Mouse (Mus musculus) midbrain, embryonic 16.5 days (tissue): ENCODE measurements around the gene Gsdma. TPM values are rescaled to one million over a fixed set of nuclear protein-coding genes. Genes with fewer than 3 reads are reported as not detected.
"Not testable (repeated sequence)": the region's sequence is repeated elsewhere in the genome, so short reads cannot be mapped to it uniquely, and the experiment has no call there.

Source experiments
- ATAC-seq: fragments of 200-750 bp; cut with Nextera tagmentation; 2 replicates; pipeline ENCODE4 v1.8.0; 2017; ENCODE audit warnings: moderate TSS enrichment
- H3K27ac ChIP-seq: fragments of 300-500 bp; sonication (generic); 2 replicates; pipeline ENCODE4 v1.5.1; 2014; ENCODE audit warnings: mild to moderate bottlenecking, low read length, mixed read lengths
- H3K27me3 ChIP-seq: fragments of 300-500 bp; sonication (generic); 2 replicates; pipeline ENCODE4 v1.6.1; 2014; ENCODE audit warnings: low read depth, low read length, mixed read lengths; ENCODE audit not compliant: control insufficient read depth, insufficient read depth
- H3K36me3 ChIP-seq: fragments of 300-500 bp; sonication (generic); 2 replicates; pipeline ENCODE4 v1.6.1; 2014; ENCODE audit warnings: mild to moderate bottlenecking, low read length, moderate library complexity, mixed read lengths; ENCODE audit not compliant: control insufficient read depth, insufficient read depth
- H3K4me1 ChIP-seq: fragments of 300-500 bp; sonication (generic); 2 replicates; pipeline ENCODE4 v1.6.1; 2014; ENCODE audit warnings: mild to moderate bottlenecking, low read length, mixed read lengths; ENCODE audit not compliant: control insufficient read depth, insufficient read depth
- H3K4me2 ChIP-seq: fragments of 300-500 bp; sonication (generic); 2 replicates; pipeline ENCODE4 v1.6.1; 2014; ENCODE audit warnings: mild to moderate bottlenecking, low read length, mixed read lengths
- H3K4me3 ChIP-seq: fragments of 300-500 bp; sonication (generic); 2 replicates; pipeline ENCODE4 v1.5.1; 2014; ENCODE audit warnings: low read depth, mild to moderate bottlenecking, low read length, moderate library complexity, mixed read lengths
- H3K9ac ChIP-seq: fragments of 300-500 bp; sonication (generic); 2 replicates; pipeline ENCODE4 v1.6.1; 2014; ENCODE audit warnings: low read depth, low read length, mixed read lengths
- H3K9me3 ChIP-seq: fragments of 300-500 bp; sonication (generic); replicated peaks from 2 replicates; pipeline ENCODE4 v1.6.1; 2014; ENCODE audit warnings: mild to moderate bottlenecking, low read length, mixed read lengths; ENCODE audit not compliant: control insufficient read depth, poor library complexity, severe bottlenecking
- WGBS: fragments of 180-500 bp; shearing (Covaris S2); extraction: QIAGEN DNeasy Blood & Tissue Kit; methylation state at CpG from one replicate; pipeline ENCODE4 v1.1.7; 2014; 5-methylcytosine and 5-hydroxymethylcytosine counted together
- polyA plus RNA-seq: library from polyadenylated mRNA; unstranded; fragments of >200 nt; fragmentation: Nextera tagmentation; extraction: Ambion mirVana; gene quantifications from 2 replicates; pipeline ENCODE4 v1.2.1, GENCODE M21; 2015

The Gsdma gene
- not detected in 2 replicates for polyA plus RNA-seq

GRCm38 (mm10) chr11:98664091-98664490 is at the start of gene Gsdma:
TSS of gene Gsdma (plus strand) at chr11:98664351.
- H3K9me3 ChIP-seq, result no peaks in the 10 kb centered on the region
- no peak within 1 kb of the TSS for H3K9ac ChIP-seq
- H3K4me1 ChIP-seq, result peaks cover 4% of the 10 kb centered on the region; the same call in 1 of the 2 replicates
- 29% methylated on average over 4 of the region's 4 CpGs for WGBS
- no peak for ATAC-seq
- no peaks in the 10 kb centered on the region for H3K36me3 ChIP-seq
- H3K4me3 ChIP-seq, result no peak within 1 kb of the TSS
- peaks cover 7% of the 10 kb centered on the region; the same call in 1 of the 2 replicates for H3K27me3 ChIP-seq
- no peak within 1 kb of the TSS for H3K4me2 ChIP-seq
- no peak within 1 kb of the TSS for H3K27ac ChIP-seq

DNA sequence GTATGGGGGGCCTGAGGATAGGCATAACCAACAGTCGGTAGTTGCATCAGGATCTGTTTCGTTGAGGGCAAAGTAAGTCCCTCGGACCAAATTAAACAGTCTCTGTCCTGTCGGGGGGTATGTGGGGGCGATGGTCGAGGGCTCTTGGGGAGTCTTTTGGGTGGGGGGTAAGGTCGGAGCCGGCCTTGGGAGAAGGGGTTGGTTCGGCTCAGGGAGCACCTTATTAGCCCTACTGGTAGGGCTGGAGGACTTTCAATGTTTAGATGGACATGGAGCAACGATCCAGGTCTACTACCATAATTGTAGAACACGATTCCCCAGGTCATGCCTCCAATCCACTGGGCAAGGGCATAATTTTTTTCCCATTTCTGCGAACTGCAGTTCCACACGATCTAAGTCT is 43.4 kb upstream of the Gsdma start:
- Histone ChIP-seq H3K9ac (no peak overlapping the region), H3K4me2 (no peak overlapping the region), H3K4me3 (no peak overlapping the region), H3K36me3 (no peaks in the 10 kb centered on the region), H3K4me1 (no peaks in the 10 kb centered on the region), H3K27me3 (no peaks in the 10 kb centered on the region), H3K9me3 (no peaks in the 10 kb centered on the region), H3K27ac (no peak overlapping the region)
- WGBS, result 94% methylated on average over 13 of the region's 13 CpGs
- ATAC-seq, result no peak

DNA sequence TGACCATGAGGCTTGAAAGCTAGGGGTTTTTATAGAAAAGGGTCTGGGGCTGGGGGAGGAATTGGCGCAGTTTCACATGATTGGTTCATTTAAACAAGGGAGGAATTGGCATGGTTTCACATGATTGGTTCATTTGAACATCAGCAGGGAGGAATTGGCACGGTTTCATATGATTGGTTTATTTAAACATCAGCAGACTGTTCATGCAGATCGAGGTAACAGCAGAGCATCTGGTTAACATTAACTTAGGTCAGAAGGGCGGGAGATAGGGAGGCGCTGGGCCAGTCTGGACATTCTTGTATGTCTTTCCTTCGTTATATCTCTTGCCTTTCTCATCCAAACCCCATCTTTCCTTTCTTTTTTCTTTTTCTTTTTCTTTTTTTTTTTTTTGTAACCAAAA is 40.2 kb upstream of the Gsdma start:
- not testable (repeated sequence) for H3K36me3 ChIP-seq, H3K9ac ChIP-seq, H3K4me3 ChIP-seq, H3K4me1 ChIP-seq, ATAC-seq, H3K27me3 ChIP-seq, H3K4me2 ChIP-seq, H3K27ac ChIP-seq, H3K9me3 ChIP-seq
- WGBS, result 87% methylated on average over 6 of the region's 6 CpGs

DNA sequence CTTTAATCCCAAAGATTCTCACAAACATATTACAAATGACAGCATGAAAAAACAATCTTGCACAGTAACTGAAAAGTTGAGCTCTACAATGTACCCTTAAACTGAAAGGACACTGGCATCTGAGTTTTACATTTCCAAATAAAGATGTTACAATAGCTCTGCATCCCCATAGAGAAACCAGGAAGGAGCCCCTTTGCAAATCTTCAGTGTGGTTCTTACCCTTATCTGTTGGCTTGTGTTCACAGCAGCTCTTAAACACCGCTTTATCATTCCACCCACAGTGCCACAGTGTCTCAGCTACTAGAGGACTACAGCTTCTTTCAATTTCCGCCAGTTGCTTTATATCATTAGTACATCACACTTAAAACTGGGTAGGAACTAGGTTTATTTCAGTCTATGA is 39.8 kb upstream of the Gsdma start:
- H3K36me3 ChIP-seq, ATAC-seq, H3K4me2 ChIP-seq, H3K9ac ChIP-seq, H3K27me3 ChIP-seq, H3K9me3 ChIP-seq, H3K4me1 ChIP-seq, H3K27ac ChIP-seq, H3K4me3 ChIP-seq: not testable (repeated sequence)
- WGBS, result 82% methylated on average over 2 of the region's 2 CpGs

- Histone ChIP-seq H3K4me2 (no peak within 1 kb of the TSS), H3K27me3 (0 out of 2 replicates have a peak, but pooled peaks cover under 1% of the 10 kb centered on the region), H3K27ac (no peak within 1 kb of the TSS), H3K4me1 (no peaks in the 10 kb centered on the region), H3K9ac (no peak within 1 kb of the TSS), H3K36me3 (no peaks in the 10 kb centered on the region), H3K4me3 (no peak within 1 kb of the TSS), H3K9me3 (no peaks in the 10 kb centered on the region)
- 92% methylated on average over 10 of the region's 10 CpGs for WGBS
- ATAC-seq, result no peak
Measured at GRCm38 (mm10) chr11:98625611-98626410, 38.3 kb upstream of the Gsdma start, which contains the start of the genes Gm12355 and Gsdma3. TSS of gene Gm12355 (minus strand) at chr11:98625661. TSS of gene Gsdma3 (plus strand) at chr11:98626360.

DNA sequence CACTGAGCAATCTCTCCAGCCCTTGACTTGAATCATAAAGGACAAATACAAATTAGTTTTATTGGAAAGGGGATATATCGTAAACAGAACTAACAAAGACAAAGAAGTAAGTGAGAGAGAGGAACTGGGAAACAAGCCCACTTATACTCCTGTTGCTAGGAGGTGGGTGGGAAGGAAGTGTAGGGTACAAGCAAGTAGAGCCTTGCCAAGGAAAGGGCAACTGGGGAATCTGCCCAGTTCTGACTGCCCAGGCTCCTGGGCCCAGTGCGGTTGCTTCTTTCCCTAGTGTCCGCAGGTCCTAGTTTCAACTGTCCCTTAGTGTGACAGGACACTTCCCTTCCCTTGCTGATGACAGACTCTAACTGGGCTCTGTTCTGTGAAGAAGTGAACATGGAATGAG is 35.4 kb upstream of the Gsdma start:
- no peaks in the 10 kb centered on the region for H3K4me1 ChIP-seq
- H3K4me2 ChIP-seq, result no peak overlapping the region
- peaks cover 2% of the 10 kb centered on the region; the same call in 1 of the 2 replicates for H3K27me3 ChIP-seq
- H3K4me3 ChIP-seq, result no peak overlapping the region
- H3K9ac ChIP-seq, result no peak overlapping the region
- no peak overlapping the region for H3K27ac ChIP-seq
- no peaks in the 10 kb centered on the region for H3K9me3 ChIP-seq
- no peaks in the 10 kb centered on the region for H3K36me3 ChIP-seq
- ATAC-seq, result no peak
- WGBS, result 90% methylated on average over 3 of the region's 3 CpGs

DNA sequence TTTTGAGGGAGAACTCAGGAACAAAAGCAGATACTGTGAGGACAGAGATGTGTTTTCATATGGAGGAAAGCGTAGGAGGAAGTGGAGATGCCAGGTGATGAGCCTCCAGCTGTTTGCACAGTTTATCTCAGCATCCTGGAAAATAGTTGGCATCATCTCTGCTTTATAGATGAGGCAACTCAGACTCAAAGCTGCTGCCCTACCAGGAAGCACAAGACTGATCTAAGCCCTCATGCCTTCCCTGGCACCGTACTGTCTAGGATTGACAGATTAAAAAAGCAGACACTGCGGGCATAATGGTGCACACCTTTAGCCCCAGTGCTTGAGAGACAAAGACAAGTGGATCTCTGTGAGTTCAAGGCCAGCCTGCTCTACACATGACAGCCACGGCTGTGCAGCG is 33.5 kb upstream of the Gsdma start:
- no peak for ATAC-seq
- Histone ChIP-seq H3K4me1 (no peaks in the 10 kb centered on the region), H3K36me3 (no peaks in the 10 kb centered on the region), H3K9me3 (no peaks in the 10 kb centered on the region), H3K27ac (no peak overlapping the region), H3K4me3 (no peak overlapping the region), H3K9ac (no peak overlapping the region), H3K27me3 (peaks cover 2% of the 10 kb centered on the region; the same call in 1 of the 2 replicates), H3K4me2 (no peak overlapping the region)
- 87% methylated on average over 5 of the region's 5 CpGs for WGBS

DNA sequence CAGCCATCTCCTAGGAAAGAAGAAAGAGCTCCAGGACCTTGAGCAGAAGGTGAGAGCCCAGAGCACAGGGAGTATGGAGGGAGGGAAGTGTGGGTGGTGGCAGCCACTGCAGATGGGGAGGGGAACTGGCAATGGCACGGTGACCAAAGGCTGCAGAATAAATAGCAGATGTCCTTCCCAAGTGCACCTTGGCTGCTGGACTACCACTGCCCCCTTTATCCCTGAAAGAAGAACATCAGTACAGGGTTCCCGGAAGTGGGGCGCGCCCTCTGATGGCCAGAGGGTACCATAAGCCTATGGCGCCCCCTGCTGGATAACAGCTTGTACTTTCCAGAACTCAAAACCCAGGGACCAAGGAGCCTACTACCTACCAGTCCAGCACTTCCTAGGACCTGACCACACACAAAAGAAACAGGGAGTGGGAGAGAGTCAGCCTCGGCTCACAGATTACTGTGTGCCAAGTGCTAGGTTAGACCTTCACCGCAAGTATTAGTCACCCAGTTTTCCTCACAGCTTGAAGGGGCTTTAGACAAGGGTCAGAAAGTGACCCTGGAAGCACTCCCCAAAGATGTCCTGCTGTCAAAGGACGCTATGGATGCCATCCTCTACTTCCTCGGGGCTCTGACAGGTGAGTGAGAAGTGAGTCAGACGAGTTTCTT is 28.7 kb upstream of the Gsdma start:
- not testable (repeated sequence) for H3K9ac ChIP-seq, ATAC-seq, H3K27ac ChIP-seq, H3K4me2 ChIP-seq, H3K36me3 ChIP-seq, H3K9me3 ChIP-seq, H3K27me3 ChIP-seq, H3K4me3 ChIP-seq, H3K4me1 ChIP-seq
- 33% methylated on average over 10 of the region's 10 CpGs for WGBS

GRCm38 (mm10) chr11:98637501-98637900 is 26.6 kb upstream of the Gsdma start:
- Histone ChIP-seq H3K27ac (no peak overlapping the region), H3K9me3 (no peaks in the 10 kb centered on the region), H3K36me3 (no peaks in the 10 kb centered on the region), H3K4me1 (no peaks in the 10 kb centered on the region), H3K27me3 (no peaks in the 10 kb centered on the region; the same call in 1 of the 2 replicates), H3K4me2 (no peak overlapping the region), H3K9ac (no peak overlapping the region), H3K4me3 (no peak overlapping the region)
- 60% methylated on average over 1 of the region's 1 CpGs for WGBS
- no peak for ATAC-seq
